Mouse (Mus musculus) CD8-positive naive resting alpha-beta T cell, adult 2 months (primary cell): ENCODE data around the gene Tcp10b.
"Not testable (repeated sequence)": the region's sequence is repeated elsewhere in the genome, so short reads cannot be mapped to it uniquely, and the experiment has no call there.

Experiments
- DNase-seq, 2 experiments: peaks; one replicate each; pipeline ENCODE4 v3.0.0; 2022; ENCODE audit warnings: low read depth in 2 of 2, low spot score in 2 of 2

Gene Tcp10b

DNA sequence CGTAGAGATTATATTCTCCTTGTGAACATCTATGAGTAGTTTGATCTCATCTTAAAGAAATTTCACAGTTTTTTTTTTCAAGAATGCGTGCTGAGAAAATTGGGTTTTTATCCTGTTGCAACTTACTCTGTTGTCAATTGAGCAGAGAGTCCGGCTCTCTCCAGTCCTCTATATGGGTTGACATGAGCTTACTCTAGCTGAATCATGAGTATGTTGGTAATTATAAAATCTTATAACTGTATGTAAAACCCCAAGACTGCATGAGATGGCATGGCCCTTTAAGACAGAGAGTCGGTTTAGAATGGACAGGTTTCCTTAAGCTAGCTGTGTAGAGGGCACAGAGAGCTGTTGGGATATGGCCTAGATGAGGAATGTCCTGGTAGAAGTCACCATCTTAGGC is at the start of gene Tcp10b:
TSS of gene Tcp10b (plus strand) at position 301 of the 400 bp plus-strand sequence.
- not testable (repeated sequence) for DNase-seq

DNA sequence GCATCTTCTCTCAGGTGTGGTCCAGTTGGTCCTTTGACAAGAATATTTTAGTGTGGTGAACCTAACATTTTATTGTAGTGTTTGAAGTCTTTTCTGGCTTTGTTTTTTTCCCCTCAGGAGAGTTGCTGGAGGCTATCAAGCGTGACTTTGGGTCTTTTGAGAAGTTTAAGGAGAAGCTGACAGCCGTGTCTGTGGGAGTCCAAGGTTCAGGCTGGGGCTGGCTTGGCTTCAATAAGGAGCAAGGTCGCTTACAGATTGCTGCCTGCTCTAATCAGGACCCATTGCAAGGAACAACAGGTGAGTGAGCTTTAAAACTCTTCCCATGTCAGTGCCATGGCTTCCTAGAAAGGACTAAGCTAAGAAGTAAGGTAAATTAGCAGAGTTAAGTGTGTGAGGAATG is 47.6 kb upstream of the Tcp10b start:
- DNase-seq: no peak

DNA sequence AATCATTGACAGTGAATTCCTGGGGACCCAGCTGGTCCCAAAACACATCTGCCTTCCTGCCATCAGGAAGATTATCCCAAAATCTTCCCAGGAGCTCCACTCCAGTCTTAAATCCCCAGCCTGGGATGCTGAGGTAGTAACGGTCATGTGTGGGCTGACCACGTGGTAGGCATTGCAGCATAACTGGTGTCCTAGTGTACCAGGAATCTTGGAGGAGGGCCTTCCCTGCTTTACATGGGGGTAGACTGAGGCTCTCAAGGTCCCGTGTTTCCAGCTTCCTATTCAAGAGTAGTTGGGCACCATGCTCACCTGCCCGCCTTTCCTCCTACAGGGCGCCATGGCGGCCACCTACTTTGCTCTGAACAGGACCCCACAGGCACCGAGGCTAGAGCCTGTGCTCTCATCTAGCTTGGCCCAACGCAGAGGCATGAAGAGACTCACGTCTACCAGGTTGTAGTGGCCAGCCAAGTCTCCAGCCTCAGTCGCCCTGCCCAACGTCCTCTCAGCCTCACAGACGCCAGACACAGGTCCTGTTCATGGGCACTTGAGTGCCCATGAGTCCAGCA is 24.2 kb upstream of the Tcp10b start:
- DNase-seq: not testable (repeated sequence)

DNA sequence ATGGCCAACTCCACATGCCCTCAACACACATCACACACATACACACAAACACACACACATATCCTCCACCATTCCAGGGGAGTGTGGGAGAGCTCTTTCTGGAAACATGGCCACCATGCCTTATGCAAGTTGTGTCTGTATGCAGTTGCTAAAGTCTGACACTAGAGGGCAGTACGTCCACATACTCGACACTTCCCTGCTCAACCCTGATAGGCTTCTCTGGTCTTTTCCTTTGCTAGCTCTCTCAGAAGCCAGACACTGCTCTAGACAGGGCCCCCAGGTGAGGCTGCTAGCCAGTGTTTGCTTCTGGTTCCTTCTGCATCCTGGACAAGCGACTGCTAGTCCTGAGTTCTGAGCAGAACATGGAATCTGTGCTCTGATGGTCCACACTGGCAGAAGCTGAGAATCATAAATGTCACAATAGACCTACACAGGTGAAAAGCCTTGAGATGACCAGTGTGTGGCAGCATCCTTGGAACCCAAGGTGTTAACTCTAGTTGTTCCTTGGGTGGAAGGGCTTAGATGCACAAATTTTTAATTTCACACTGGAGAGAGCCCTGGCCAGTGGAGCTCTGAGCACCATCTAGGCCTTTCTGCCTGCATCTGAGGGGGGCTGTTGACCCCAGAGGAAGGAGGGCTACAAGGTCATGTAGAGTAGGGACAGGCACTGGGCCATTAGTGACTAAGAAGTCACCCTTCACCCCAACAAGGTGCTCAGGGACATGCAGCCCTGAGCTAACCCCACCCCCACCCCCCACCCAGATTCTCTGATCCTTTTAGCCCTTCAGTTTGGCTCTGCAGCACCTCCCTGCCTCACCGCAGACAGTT is 16.8 kb upstream of the Tcp10b start:
- peak; percentile 19 to 25 for DNase-seq

DNA sequence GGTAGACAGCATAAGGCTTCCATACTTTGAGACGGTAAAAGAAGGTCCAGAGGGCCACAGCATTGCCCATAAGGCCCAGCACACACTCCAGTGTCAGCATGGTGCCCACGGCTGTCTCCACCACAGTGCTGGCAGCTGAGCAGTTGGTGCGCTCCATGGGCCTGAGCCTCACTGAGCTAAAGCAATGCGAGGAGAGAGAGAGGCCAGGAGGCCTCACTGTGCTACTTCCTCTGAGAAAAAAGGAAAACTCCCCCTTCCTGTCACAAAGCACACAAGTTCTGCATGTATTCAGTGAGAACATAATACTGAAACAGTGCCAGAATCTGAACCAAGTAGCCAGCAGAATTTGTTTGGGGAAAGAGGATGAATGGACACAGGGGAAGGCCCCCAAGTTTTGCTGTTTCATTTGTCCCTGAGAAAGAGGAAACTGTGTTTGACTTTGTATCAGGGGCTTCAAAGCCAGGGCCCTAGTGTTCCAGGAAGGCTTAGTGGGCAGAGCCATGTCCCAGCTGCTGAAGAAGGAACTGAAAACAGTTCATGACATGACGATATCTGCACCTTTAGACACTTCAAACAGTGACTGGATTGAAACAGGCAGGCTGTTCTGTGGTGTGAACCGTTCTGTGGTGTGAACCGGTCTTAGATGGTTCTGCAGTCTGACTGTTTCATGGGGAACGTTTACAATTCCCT is 8.6 kb upstream of the Tcp10b start, which contains the start of gene Gpr31b:
TSS of gene Gpr31b (minus strand) at position 173 of the 690 bp plus-strand sequence.
- DNase-seq: not testable (repeated sequence)

DNA sequence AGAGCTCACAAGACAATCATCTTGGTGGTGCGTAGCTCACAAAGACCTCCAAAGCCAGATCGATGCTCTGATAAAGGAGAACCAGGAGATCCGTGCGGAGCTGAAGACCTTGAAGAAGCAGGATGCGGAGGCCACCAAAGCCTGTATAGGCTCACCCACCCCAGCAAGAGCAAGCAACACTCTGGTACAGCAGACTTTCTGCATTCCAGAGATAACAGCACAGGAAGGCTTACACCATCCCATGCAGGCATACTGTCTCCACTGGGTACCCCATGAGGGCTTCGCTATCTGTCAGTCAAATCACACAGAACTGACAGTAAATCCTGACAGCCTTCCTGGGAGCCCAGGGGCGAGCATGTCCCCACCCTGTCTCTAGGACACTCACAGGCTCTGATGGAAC is 2.0 kb downstream of the Tcp10b start:
- DNase-seq: not testable (repeated sequence)

DNA sequence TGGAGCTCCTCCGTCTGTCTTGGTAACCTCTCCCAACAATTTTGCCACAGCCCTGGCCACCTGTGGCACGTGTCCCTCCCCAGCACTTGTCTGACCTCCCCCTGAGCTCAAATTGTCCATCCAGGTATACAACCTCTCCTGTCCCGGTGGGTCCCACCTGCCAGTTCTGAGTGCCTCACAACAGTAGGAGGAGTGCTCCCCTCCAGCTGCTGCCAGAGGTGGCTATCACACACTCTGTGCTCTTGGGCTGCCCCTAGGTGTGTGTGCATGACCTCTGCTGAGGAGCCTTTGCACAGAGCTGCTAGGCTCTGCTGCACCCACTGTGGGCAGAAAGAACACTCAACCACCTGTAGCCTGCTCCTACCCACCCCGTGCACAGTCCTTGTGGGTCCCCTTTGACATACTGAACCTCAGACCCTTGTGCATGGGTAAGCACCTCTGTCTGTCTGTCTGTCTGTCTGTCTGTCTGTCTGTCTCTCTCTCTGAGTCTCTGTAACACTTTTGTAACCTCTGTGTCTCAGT is 7.0 kb downstream of the Tcp10b start:
- not testable (repeated sequence) for DNase-seq

DNA sequence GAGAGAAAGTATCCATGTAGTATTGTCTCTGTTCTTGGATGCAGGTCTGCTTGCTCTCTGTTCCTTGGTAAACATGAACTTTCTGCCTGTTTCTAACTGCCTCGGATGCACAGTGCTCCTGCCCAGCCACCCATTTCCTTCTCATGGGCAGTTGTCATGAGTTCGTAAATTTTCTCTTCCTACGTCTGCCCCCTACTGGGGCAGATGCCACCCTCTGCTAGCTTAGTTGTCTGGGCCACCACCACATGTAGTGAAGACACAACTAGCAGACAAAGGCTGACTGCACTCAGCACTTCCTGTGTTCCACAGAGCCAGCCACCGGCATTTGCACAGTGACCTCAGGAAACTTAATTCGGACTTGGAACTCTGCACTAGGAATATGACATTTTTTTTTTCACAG is 8.3 kb downstream of the Tcp10b start:
- not testable (repeated sequence) for DNase-seq

DNA sequence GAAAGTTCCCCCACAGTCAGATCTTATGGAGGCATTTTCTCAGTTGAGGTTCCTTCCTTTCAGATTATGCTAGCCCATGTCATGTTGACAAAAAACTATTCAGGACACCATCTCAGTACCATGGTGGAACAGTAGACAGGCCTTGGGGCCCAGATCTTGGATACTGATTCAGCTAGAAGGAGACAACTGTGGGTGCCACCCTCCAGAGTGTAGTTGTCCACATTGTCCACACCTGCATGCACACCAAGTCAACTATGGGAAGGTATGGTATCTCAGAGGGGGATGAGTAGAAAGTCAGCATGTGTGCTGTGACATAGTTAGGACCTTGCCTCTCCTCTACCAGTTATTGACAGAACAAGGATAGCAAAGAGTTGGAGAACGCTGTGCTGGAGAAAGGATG is 30.6 kb downstream of the Tcp10b start:
- not testable (repeated sequence) for DNase-seq

DNA sequence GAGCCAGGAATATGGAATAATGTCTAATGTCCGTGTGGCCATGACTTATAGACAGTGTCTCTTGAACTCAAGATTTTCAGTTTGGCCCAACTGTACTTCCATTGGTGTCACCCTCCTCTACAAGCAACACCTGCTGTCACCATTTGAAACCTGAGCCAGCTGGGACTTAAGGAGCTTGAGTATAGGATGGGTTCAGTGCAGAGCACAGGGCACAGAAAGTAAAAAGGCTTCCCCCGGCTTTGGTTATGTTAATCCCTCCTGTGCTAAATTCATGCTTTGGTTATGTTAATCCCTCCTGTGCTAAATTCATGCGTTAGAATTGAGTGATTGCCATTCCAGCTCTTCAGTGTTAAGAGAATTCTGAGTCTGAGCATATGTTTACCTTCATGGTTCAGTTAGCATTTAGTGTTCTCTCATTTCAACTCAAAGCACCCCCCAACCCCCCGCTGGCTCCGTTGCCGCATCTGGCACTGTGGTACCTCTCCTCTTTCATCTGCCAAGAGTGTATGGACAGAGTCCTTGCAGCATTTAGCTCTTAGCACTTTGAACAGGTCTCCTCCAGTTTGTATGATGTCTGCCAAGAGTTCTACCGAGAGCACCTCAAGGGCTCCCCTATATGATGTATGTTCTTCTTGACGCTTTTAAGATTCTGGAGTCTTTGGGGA is 31.3 kb downstream of the Tcp10b start:
- not testable (repeated sequence) for DNase-seq

DNA sequence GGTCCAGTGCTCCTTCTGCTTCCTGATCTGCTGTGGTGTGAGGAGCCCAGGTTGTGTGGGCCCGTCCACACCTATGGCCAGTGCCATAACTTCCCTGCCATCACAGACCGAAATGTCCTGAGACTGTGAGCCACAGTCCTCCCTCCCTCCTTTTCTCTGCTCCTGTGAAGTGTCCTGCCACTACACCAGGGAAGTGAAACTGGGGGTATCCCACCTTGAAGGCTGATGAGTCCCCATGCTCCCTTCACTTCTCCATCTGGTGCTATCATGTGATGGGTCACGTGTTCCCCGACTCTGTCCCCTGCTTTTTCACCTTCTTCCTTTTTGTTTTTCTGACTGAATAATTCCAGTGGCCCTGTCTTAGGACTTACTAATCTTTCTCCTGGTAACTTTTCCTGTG is 32.1 kb downstream of the Tcp10b start:
- DNase-seq: not testable (repeated sequence)

DNA sequence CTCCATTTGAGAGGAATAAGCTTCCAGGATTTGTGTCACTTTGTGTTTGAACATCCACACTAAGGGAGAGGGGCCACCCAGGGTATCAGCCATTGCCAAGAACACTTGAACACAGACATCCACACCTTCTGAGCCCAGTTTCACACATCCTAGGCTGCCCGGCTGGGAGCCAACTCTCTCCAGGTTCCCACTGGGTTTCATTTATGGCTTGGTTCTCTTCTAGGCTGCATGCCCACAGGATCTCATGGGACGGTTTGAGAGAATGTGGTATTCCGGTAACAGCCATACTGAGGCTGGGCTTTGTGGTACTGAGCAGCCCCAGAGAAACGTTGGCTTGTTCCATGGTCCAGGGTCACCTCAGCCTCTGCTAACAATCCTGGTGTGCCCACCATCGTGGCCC is 45.7 kb downstream of the Tcp10b start:
- DNase-seq: not testable (repeated sequence)

DNA sequence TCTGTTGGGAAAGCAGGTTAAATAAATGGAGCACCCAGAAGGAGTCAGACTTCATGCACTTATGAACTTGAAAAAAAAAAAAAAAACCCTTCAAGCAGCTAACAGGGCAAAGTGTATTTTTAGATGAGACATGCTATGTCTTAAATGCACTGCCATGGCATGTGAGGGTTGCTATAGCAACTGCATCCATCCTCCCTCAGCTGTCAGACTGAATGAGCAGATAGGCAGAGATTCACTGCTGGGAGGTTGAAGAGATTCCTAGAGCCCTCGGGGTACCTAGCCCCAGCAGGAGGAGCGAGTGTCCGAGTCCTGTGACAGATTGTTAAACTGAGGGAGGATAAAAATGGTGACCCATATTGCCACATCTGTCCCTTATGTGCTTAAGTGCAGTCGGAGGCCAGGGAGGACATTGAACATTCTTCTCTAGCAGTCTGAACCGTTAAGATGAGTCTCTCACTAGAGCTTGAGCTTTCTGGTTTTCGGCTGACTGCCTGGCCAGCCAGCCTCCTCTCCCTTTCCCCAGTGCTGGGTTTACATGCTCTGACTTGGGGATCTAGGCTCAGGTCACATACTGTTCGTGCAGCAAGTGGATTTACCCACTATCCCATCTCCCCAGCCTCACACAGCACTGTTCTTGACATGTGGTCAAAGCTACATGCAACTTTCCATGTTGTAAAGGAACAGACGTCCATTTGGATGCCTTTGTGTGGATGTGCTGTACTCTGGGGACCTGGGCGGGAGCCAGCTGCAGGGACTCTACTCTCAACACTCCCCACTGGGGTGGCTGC is 51.8 kb downstream of the Tcp10b start:
- DNase-seq: not testable (repeated sequence)

DNA sequence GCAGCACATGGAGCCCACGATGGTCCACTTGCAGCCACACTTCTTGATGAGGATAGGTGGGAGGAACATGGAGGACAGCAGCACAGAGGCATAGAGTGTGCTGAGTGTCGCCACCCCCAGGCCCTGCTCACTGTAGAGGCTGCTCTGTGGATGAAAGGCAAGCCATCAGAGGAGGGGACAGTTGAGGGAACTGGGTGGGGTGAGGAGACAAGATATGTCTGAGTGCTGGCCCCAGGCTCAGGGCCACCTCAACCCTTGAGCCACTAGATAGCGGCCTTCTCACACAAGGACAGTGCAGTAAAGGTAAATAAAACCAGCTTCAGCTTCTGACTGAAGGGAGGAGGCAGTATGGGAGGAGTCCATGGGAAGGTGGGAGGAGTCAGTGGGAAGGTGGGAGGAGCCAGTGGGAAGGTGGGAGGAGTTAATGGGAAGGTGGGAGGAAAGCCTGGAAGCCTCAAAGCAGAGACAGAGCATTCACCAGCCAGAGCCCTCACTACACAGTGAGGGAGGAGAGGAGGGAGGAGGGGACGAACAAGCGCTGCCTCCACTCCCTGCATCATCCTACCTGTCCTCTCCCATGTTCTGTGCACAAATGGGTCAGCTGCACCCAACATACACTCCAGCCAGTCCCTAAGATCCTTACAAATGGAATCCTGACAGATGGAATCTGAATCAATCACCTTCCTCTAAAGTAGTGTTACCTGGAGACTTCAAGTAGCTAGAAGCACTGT is 62.6 kb downstream of the Tcp10b start:
- DNase-seq: not testable (repeated sequence)

DNA sequence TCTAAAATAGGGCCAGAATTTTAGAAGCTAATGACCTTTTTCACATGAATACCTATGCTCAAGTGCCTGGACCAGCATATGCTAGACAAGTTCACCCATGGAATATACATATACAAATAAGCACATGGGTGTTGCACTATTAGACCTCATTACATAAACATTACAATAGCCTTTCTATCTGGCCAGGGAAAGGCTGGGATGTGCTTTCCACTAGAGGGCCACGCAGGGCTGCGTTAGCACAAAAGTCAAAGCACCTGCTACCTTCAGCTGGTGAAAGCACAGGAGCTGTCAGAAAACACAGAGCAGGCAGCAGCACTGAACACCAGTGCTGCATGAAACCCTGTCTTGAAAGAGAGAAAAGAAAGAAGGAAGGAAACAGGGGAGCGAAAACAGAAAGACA is 63.3 kb downstream of the Tcp10b start:
- DNase-seq: not testable (repeated sequence)

DNA sequence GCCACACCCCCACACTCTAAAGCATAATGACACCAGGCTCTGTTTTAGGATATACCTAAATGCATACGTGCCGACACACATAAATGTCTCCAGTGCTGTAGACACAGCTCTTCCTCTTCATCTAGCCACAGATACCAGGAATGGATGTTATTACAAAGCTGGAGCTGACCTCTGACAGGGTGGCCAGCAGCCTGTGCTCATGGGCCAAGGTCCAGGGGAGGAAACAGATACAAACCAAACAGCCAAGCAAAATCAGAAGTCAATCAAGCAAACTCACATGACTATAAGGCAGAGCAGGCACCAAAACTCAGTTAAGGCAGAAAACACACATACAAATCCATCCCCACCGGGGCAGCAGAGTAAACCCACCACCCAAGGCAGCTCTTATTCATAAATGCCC is 68.4 kb downstream of the Tcp10b start:
- not testable (repeated sequence) for DNase-seq

DNA sequence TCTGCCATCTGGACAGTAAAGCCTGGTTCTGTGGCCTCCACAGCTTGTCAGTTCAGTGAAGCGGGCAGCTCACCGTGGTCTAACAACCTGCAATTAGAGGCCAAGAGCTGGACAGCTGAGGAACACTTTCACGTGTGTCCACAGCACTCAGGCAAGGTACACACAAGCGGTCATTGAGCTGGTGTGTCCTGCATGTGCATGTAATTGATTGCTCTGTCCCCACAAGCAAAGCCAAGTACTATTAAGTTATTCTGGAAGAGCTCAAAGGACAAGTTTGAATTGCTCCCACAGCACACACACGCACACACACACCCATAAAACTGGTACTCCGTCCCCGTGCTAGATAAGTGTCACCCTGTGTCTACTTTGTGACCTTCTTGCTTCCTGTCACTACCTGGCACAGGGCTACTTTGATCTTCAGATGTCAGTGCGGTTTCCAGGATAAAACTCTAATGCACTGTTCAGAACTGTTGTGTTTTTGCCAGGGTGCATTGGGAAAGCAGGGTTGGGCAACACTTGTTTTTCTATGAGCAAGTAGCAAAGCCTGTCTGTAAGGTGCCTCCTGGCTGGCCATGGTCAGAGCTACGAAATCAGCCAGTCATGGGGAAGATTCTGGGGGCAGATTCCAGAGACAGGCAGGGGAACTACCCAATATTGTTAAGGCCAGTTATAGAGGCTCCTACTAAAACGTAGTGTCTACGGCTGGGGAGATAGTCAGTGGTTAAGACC is 69.0 kb downstream of the Tcp10b start:
- DNase-seq: not testable (repeated sequence)

DNA sequence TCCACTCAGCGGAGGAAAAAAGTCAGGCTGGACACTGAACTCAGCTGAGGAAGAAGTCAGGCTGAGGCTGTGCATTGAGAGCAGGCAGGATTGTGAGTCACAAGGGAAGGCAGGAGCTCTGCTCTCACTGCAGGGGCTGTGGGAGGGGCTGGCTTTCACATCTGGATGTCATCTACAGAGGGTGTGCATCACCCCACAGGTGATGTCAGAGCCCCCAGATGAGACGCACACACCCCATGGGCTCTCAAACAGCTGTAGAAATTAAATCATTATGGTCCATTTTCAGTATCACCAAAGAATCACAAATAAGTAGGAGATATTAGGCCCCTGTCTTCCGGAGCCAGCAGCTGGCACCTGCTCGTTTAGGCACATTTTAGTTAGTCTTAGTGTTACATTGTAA is 70.8 kb downstream of the Tcp10b start, which contains the start of gene Unc93a:
TSS of gene Unc93a (minus strand) at position 101 of the 400 bp plus-strand sequence.
- not testable (repeated sequence) for DNase-seq
